Mouse (Mus musculus) CH12.LX (cell line): ENCODE results near the gene Klhl12. TPM values are rescaled to one million over a fixed set of nuclear protein-coding genes. Genes with fewer than 3 reads are reported as not detected.
A peak's percentile ranks its signal among the peaks of the same experiment; 100 is the strongest.
"Not testable (repeated sequence)": the region's sequence is repeated elsewhere in the genome, so short reads cannot be mapped to it uniquely, and the experiment has no call there.

ENCODE experiments used
- DNase-seq: peaks from one replicate; pipeline ENCODE4 v3.0.0-alpha.2; 2013; ENCODE audit errors: extremely low read depth
- H3K27ac ChIP-seq: 2 replicates; pipeline ENCODE4 v1.5.1; 2012; ENCODE audit warnings: low read depth, mild to moderate bottlenecking, control low read depth, moderate library complexity; ENCODE audit not compliant: insufficient read depth
- H3K27me3 ChIP-seq: replicated peaks from 2 replicates; pipeline ENCODE3; 2012; ENCODE audit warnings: inconsistent platforms
- H3K36me3 ChIP-seq, 2 experiments: replicated peaks in 1 of 2; 2 replicates each; pipeline versions ENCODE3 to v1.6.1; 2012; ENCODE audit warnings: inconsistent platforms in 1 of 2, low read length in 1 of 2, mild to moderate bottlenecking in 1 of 2, mixed read lengths in 1 of 2, moderate library complexity in 1 of 2; ENCODE audit not compliant: control insufficient read depth in 1 of 2, insufficient read depth in 1 of 2
- H3K4me1 ChIP-seq, 2 experiments: 2 replicates each; pipeline ENCODE4 v1.6.1; 2012; ENCODE audit warnings: inconsistent platforms in 1 of 2, moderate library complexity in 1 of 2; ENCODE audit not compliant: insufficient read depth in 2 of 2, control insufficient read depth in 1 of 2
- H3K4me2 ChIP-seq: 2 replicates; pipeline ENCODE4 v1.6.1; 2012; ENCODE audit warnings: low read depth, mild to moderate bottlenecking, control low read depth; ENCODE audit not compliant: poor library complexity, insufficient read depth, severe bottlenecking
- H3K4me3 ChIP-seq, 3 experiments: fragments of 150-350 bp in 1 of 3; sonication (generic) in 1 of 3; replicated peaks in 1 of 3; 2 replicates each; pipeline versions ENCODE3 to v1.5.1; 2011 to 2012; ENCODE audit warnings: low read depth in 2 of 3, low read length in 2 of 3, mild to moderate bottlenecking in 2 of 3, moderate library complexity in 2 of 3, control low read depth in 1 of 3, improper control_type of control experiment in 1 of 3, inconsistent platforms in 1 of 3, mixed read lengths in 1 of 3; ENCODE audit not compliant: poor library complexity in 1 of 3
- H3K79me2 ChIP-seq: replicated peaks from 2 replicates; pipeline ENCODE4 v1.6.1; 2012; ENCODE audit warnings: mild to moderate bottlenecking, moderate library complexity; ENCODE audit not compliant: control insufficient read depth, poor library complexity, insufficient read depth, severe bottlenecking; ENCODE audit errors: extremely low read depth
- H3K9ac ChIP-seq: 2 replicates; pipeline ENCODE4 v1.6.1; 2012; ENCODE audit warnings: low read depth, mild to moderate bottlenecking, control low read depth, moderate library complexity; ENCODE audit not compliant: insufficient read depth
- H3K9me3 ChIP-seq: replicated peaks from 2 replicates; pipeline ENCODE3; 2012; ENCODE audit warnings: low read length, inconsistent platforms, mixed read lengths
- BHLHE40 ChIP-seq: IDR thresholded peaks from 2 replicates; pipeline ENCODE4 v1.6.1; 2011; ENCODE audit warnings: mild to moderate bottlenecking, low read depth, low read length, improper control_type of control experiment
- ELF1 ChIP-seq: IDR thresholded peaks from 2 replicates; pipeline ENCODE4 v1.6.1; 2014; ENCODE audit warnings: low read depth, mild to moderate bottlenecking, inconsistent platforms, low read length, improper control_type of control experiment
- HCFC1 ChIP-seq: IDR thresholded peaks from 2 replicates; pipeline ENCODE4 v1.6.1; 2012; ENCODE audit warnings: low read depth, mild to moderate bottlenecking, inconsistent platforms, low read length, improper control_type of control experiment
- JUN ChIP-seq: IDR thresholded peaks from 2 replicates; pipeline ENCODE4 v1.6.1; 2011; ENCODE audit warnings: low read depth, mild to moderate bottlenecking, low read length, improper control_type of control experiment, moderate library complexity; ENCODE audit not compliant: insufficient read depth
- KAT2A ChIP-seq: IDR thresholded peaks from 2 replicates; pipeline ENCODE4 v1.6.1; 2012; ENCODE audit warnings: low read length, improper control_type of control experiment, inconsistent platforms; ENCODE audit not compliant: insufficient replicate concordance
- MAZ ChIP-seq: IDR thresholded peaks from 2 replicates; pipeline ENCODE4 v1.6.1; 2012; ENCODE audit warnings: low read depth, mild to moderate bottlenecking, inconsistent platforms, low read length, improper control_type of control experiment, moderate library complexity
- MEF2A ChIP-seq: IDR thresholded peaks from 2 replicates; pipeline ENCODE4 v1.6.1; 2014; ENCODE audit warnings: low read depth, mild to moderate bottlenecking, inconsistent platforms, low read length, improper control_type of control experiment, borderline replicate concordance
- MYC ChIP-seq: IDR thresholded peaks from 2 replicates; pipeline ENCODE4 v1.6.1; 2011; ENCODE audit warnings: low read depth, mild to moderate bottlenecking, improper control_type of control experiment, low read length
- PAX5 ChIP-seq: IDR thresholded peaks from 2 replicates; pipeline ENCODE4 v1.6.1; 2012; ENCODE audit warnings: low read length, inconsistent platforms, mixed read lengths
- POLR2A ChIP-seq: IDR thresholded peaks from 2 replicates; pipeline ENCODE4 v1.6.1; 2011; ENCODE audit warnings: low read depth, mild to moderate bottlenecking, improper control_type of control experiment, low read length
- POLR2AphosphoS2 ChIP-seq: IDR thresholded peaks from 2 replicates; pipeline ENCODE4 v1.6.1; 2011; ENCODE audit warnings: low read depth, low read length, improper control_type of control experiment
- RCOR1 ChIP-seq: conservative IDR thresholded peaks from 2 replicates; pipeline ENCODE4 v1.6.1; 2012; ENCODE audit warnings: low read depth, mild to moderate bottlenecking, inconsistent platforms, low read length, improper control_type of control experiment
- SIN3A ChIP-seq: IDR thresholded peaks from 2 replicates; pipeline ENCODE4 v1.6.1; 2012; ENCODE audit warnings: low read length, improper control_type of control experiment, inconsistent platforms
- SMC3 ChIP-seq: IDR thresholded peaks from 2 replicates; pipeline ENCODE4 v1.6.1; 2011; ENCODE audit warnings: low read depth, low read length, improper control_type of control experiment
- ZC3H11A ChIP-seq: IDR thresholded peaks from 2 replicates; pipeline ENCODE4 v1.6.1; 2012; ENCODE audit warnings: low read depth, mild to moderate bottlenecking, inconsistent platforms, low read length, improper control_type of control experiment
- ZMIZ1 ChIP-seq: IDR thresholded peaks from 2 replicates; pipeline ENCODE4 v1.6.1; 2012; ENCODE audit warnings: low read depth, mild to moderate bottlenecking, inconsistent platforms, low read length, improper control_type of control experiment
- dilution Hi-C: fragments of 300-500 bp; cut with MboI; formaldehyde crosslinking; loops from 2 replicates; pipeline ENCODE4 v1.14.3; 2020; ENCODE audit warnings: low sequenced_read_pairs; ENCODE audit not compliant: extremely low pct_unique_long_range_greater_than_20kb, extremely low pct_ligation_motif_present
- in situ Hi-C: fragments of 300-500 bp; cut with MboI; formaldehyde crosslinking; loops from 3 replicates; pipeline ENCODE4 v1.14.3; 2019; ENCODE audit warnings: low sequenced_read_pairs, low pct_ligation_motif_present, low pct_unique_long_range_greater_than_20kb, mixed read lengths
- polyA plus RNA-seq: library from polyadenylated mRNA; unstranded; fragments of >175 nt; gene quantifications from 2 replicates; pipeline ENCODE4 v1.2.1, GENCODE M21; 2012; ENCODE audit warnings: low read depth; ENCODE audit not compliant: insufficient read length
- total RNA-seq, 2 experiments: library from RNA; depleted of rRNA; stranded (reverse); fragments of 300-350 nt in 1 of 2; fragments of >200 nt in 1 of 2; gene quantifications; 2 replicates each; pipeline ENCODE4 v1.2.3; 2012 to 2014

Gene Klhl12
- total and polyA plus RNA-seq, 3 experiments: 17.6 to 20.8 (median 19.1) TPM

DNA sequence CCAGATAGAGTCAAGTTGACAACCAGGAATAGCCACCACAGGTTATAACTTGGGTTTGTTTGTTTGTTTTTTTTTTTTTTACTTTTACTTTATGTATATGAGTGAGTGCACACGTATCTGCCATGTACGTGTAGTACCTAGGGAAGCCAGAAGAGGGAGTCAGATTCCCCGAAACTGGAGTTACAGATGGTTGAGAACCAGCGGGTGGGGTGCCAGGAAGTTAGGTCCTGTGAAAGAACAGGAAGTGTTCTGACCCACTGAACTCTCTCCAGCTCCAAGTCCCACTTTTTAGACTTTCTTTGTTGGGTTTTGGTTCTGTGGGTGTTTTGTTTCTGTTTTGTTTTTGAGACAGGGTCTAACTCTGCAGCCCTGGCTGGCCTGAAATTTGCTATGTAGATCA lies 19.9 kb upstream of the Klhl12 start (continued):
- TF ChIP-seq MEF2A (peak; percentile 40; the same call in 1 of the 2 replicates), PAX5 (no peak), MYC (peak; percentile 64; the same call in 1 of the 2 replicates), KAT2A (no peak), SMC3 (peak; percentile 59), SIN3A (peak; percentile 89), ZC3H11A (0 out of 2 replicates have a peak, but pooled peaks have one; percentile 6), POLR2A (peak; percentile 43; the same call in 1 of the 2 replicates), BHLHE40 (peak; percentile 55; the same call in 1 of the 2 replicates), MAZ (peak; percentile 86), ELF1 (peak; percentile 89)
- TF ChIP-seq, all 38 proteins: peak for 28

- H3K9me3 ChIP-seq: no peaks in the 10 kb centered on the region
- H3K4me2 ChIP-seq: no peak overlapping the region
- in situ Hi-C loops (no loop called here), dilution Hi-C loops (no loop called here)
- H3K27ac ChIP-seq: no peak overlapping the region
- H3K36me3 ChIP-seq: peaks cover 0 to 25% of the 10 kb centered on the region in 2 experiments
- no peak overlapping the region for H3K4me3 ChIP-seq
- H3K79me2 ChIP-seq: peaks cover 2% of the 10 kb centered on the region; the same call in 1 of the 2 replicates
- peaks cover 2 to 11% of the 10 kb centered on the region in 2 experiments; a peak in 2 of 4 replicates for H3K4me1 ChIP-seq
- TF ChIP-seq MEF2A (no peak), ZMIZ1 (no peak), POLR2AphosphoS2 (no peak), ELF1 (no peak), HCFC1 (no peak), RCOR1 (no peak), JUN (no peak)
- DNase-seq: no peak
- no peak overlapping the region for H3K9ac ChIP-seq
- no peaks in the 10 kb centered on the region for H3K27me3 ChIP-seq
These were observed 14.9 kb upstream of the Klhl12 start for GRCm38 (mm10) chr1:134440437-134440836.

- H3K4me2 ChIP-seq, dilution Hi-C loops, H3K9ac ChIP-seq, DNase-seq, H3K79me2 ChIP-seq, H3K4me3 ChIP-seq, H3K9me3 ChIP-seq, H3K4me1 ChIP-seq, H3K27ac ChIP-seq, in situ Hi-C loops, H3K27me3 ChIP-seq: not testable (repeated sequence)
- H3K36me3 ChIP-seq: peaks cover 0 to 28% of the 10 kb centered on the region in 2 experiments
These were observed 13.6 kb upstream of the Klhl12 start for GRCm38 (mm10) chr1:134441737-134442136.
